Mouse (Mus musculus) limb, embryonic 12.5 days (tissue): ENCODE measurements around the gene Pcif1. TPM values are rescaled to one million over a fixed set of nuclear protein-coding genes. Genes with fewer than 3 reads are reported as not detected.
"Not testable (repeated sequence)": the region's sequence is repeated elsewhere in the genome, so short reads cannot be mapped to it uniquely, and the experiment has no call there.

Experiments
- ATAC-seq: fragments of 200-750 bp; cut with Nextera tagmentation; 2 replicates; pipeline ENCODE4 v1.8.0; 2017; ENCODE audit warnings: low read depth, moderate TSS enrichment; ENCODE audit not compliant: insufficient number of reproducible peaks, insufficient read depth, low FRiP score, low TSS enrichment
- H3K27ac ChIP-seq: fragments of 300-500 bp; sonication (generic); 2 replicates; pipeline ENCODE4 v1.5.1; 2016; ENCODE audit warnings: mild to moderate bottlenecking, moderate library complexity
- H3K27me3 ChIP-seq: fragments of 300-500 bp; sonication (generic); 2 replicates; pipeline ENCODE4 v1.6.1; 2016; ENCODE audit warnings: mild to moderate bottlenecking, moderate library complexity
- H3K36me3 ChIP-seq: fragments of 300-500 bp; sonication (generic); 2 replicates; pipeline ENCODE4 v1.6.1; 2016; ENCODE audit warnings: mild to moderate bottlenecking, moderate library complexity
- H3K4me1 ChIP-seq: fragments of 300-500 bp; sonication (generic); replicated peaks from 2 replicates; pipeline ENCODE4 v1.6.1; 2016
- H3K4me2 ChIP-seq: fragments of 300-500 bp; sonication (generic); 2 replicates; pipeline ENCODE4 v1.6.1; 2016; ENCODE audit warnings: mild to moderate bottlenecking, moderate library complexity
- H3K4me3 ChIP-seq: fragments of 300-500 bp; sonication (generic); replicated peaks from 2 replicates; pipeline ENCODE4 v1.5.1; 2016; ENCODE audit warnings: mild to moderate bottlenecking
- H3K9ac ChIP-seq: fragments of 300-500 bp; sonication (generic); replicated peaks from 2 replicates; pipeline ENCODE4 v1.6.1; 2016; ENCODE audit warnings: mild to moderate bottlenecking, moderate library complexity
- H3K9me3 ChIP-seq: fragments of 300-500 bp; sonication (generic); 2 replicates; pipeline ENCODE4 v1.6.1; 2016; ENCODE audit warnings: mild to moderate bottlenecking, moderate library complexity
- WGBS: fragments of 180-500 bp; shearing (Covaris S2); methylation state at CpG from one replicate; pipeline ENCODE4 v1.1.7; 2016; 5-methylcytosine and 5-hydroxymethylcytosine counted together
- polyA plus RNA-seq: library from polyadenylated mRNA; unstranded; fragments of >200 nt; fragmentation: Nextera tagmentation; extraction: Ambion mirVana; gene quantifications from 2 replicates; pipeline ENCODE4 v1.2.1, GENCODE M21; 2016

Gene Pcif1
- 82.6 and 97.6 TPM in 2 replicates for polyA plus RNA-seq

GRCm38 (mm10) chr2:164879228-164879567 lies at the start of gene Pcif1:
Gene Pcif1, plus strand, starts transcription at chr2:164879304.
- Histone ChIP-seq H3K4me2 (peak within 1 kb of the TSS; percentile 88), H3K4me1 (peaks cover 31% of the 10 kb centered on the region), H3K27me3 (no peaks in the 10 kb centered on the region), H3K9ac (peak within 1 kb of the TSS; percentile 99), H3K36me3 (peaks cover 23% of the 10 kb centered on the region), H3K4me3 (peak within 1 kb of the TSS; percentile 87), H3K9me3 (no peaks in the 10 kb centered on the region), H3K27ac (peak within 1 kb of the TSS; percentile 100)
- 0% methylated on average over 36 of the region's 40 CpGs for WGBS
- peak; percentile 72 for ATAC-seq

DNA sequence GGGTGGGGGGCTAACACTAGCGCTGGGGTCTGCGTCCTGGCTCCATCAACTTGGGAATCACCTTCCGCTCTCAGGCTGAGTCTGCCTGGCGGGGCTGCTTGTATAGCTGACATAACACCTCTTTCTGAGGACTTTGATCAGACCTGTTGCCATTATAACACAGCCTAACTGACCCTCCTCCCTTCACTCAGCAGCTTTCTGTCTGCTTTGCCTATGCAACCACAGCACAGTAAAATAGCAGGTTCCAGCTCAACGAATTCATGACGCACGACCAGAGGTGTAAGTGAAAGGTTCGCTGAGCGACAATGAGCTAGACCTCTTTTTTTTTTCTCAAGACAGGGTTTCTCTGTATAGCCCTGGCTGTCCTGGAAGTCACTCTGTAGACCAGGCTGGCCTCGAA lies 48.1 kb upstream of the Pcif1 start:
- Histone ChIP-seq H3K4me1 (peaks cover 19% of the 10 kb centered on the region), H3K9me3 (no peaks in the 10 kb centered on the region), H3K4me2 (no peak overlapping the region), H3K36me3 (peaks cover 35% of the 10 kb centered on the region), H3K27me3 (no peaks in the 10 kb centered on the region), H3K27ac (no peak overlapping the region), H3K9ac (no peak overlapping the region), H3K4me3 (no peak overlapping the region)
- 83% methylated on average over 10 of the region's 10 CpGs for WGBS
- no peak for ATAC-seq

DNA sequence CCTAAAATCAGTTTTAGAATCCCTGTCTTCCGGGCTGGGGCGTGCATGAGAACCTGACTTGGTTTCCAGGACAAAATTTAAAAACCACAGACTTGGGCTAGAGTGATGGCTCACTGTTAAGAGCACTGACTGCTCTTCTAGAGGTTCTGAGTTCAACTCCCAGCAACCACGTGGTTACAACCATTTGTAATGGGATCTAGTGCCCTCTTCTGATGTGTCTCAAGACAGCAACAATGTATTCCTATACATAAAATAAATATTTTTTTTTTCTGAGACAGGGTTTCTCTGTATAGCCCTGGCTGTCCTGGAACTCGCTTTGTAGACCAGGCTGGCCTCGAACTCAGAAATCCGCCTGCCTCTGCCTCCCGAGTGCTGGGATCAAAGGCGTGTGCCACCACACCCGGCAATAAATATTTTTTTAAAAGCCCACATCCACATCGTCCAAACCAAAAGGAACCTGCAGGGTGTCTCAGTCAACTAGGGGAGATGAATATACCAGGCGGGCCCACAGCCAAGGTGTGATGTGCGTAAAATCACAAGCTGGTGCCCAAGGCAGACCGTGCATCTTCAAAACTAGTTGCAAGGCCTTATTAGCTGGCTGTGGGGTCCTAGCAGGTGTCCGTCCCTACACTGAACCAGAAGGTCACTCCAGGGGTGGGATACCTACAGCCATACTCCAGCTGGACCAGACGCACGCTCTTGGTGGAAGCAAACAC lies 46.9 kb upstream of the Pcif1 start:
- Histone ChIP-seq H3K9me3 (no peaks in the 10 kb centered on the region), H3K4me3 (peak overlapping the region; percentile 72), H3K27ac (no peak overlapping the region), H3K36me3 (peaks cover 34% of the 10 kb centered on the region), H3K27me3 (no peaks in the 10 kb centered on the region), H3K4me1 (peaks cover 19% of the 10 kb centered on the region), H3K4me2 (peak overlapping the region; percentile 96), H3K9ac (peak overlapping the region; percentile 69)
- ATAC-seq = no peak
- 64% methylated on average over 16 of the region's 16 CpGs for WGBS

DNA sequence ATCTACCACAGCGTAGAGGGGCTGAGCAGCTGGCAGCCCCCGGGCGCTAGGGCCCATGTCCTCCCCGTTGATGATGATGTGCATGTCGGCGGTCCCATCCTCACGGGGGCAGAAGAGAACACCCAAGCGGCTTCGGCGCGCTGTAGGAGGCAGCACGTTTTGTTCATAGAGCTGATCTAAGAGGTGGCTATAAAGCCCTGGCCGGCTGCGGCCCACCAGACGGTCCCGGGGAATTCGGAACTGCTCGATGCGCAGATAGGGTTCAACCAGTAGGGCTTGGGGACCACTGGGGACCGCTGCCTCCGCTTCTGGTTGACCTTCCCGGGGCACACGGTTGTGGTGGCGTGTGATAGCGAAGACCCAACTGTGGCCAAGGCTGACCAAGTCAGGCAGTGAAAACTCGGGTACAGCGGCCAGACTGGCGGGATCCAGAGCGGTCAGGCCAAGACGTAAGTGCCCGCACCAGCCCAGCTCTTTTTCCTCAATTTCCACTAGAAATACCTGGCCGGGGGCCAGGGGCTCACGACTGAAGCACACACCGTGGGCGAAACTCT lies 46.3 kb upstream of the Pcif1 start, which contains the start of gene Ctsa:
Ctsa (plus strand) TSS at position 126 of the 554 bp plus-strand sequence.
- ATAC-seq = peak; percentile 27
- H3K27ac ChIP-seq = peak within 1 kb of the TSS; percentile 65
- peak within 1 kb of the TSS; percentile 96 for H3K4me2 ChIP-seq
- peaks cover 34% of the 10 kb centered on the region for H3K36me3 ChIP-seq
- H3K4me3 ChIP-seq = peak within 1 kb of the TSS; percentile 72
- H3K9ac ChIP-seq = peak within 1 kb of the TSS; percentile 69
- WGBS = 1% methylated on average over 35 of the region's 35 CpGs
- no peaks in the 10 kb centered on the region for H3K9me3 ChIP-seq
- H3K4me1 ChIP-seq = peaks cover 19% of the 10 kb centered on the region
- H3K27me3 ChIP-seq = no peaks in the 10 kb centered on the region

DNA sequence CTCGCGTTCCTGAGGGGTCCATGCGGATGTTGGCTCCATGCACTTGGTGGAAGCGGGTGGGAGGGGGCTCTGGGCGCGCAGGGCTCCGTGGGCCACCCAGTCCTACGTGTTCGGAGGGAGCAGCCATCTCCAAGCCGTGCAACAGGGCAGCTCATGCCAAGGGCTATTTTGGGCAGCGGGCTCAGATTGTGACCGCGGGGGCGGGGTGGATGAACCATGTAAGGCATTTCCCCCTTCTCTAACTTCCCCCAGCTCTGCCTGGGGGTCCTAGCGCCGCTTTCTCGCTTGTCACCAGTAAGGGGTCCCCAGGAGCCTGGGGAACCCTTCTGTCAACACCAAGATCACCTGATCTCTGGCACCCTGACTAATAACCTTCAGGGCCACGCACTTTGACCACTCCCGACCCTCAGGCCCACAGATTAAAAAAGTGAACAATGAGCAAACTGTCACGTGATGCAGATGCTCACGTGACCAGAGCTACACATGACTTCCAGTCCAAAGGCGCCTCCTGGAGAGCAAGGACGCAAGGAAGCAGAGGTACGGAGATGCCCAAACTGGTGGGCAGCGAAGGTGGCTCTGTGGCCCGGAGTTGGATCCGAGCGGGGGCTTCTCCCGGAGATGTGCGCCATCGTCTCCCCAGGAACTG lies 45.7 kb upstream of the Pcif1 start, which contains the start of gene Neurl2:
Neurl2 (minus strand) TSS at position 143 of the 646 bp plus-strand sequence.
- under 1% methylated on average over 31 of the region's 31 CpGs for whole genome bisulfite sequencing
- Histone ChIP-seq H3K4me1 (peaks cover 19% of the 10 kb centered on the region), H3K36me3 (peaks cover 34% of the 10 kb centered on the region), H3K9ac (peak within 1 kb of the TSS; percentile 69), H3K4me3 (peak within 1 kb of the TSS; percentile 72), H3K27ac (peak within 1 kb of the TSS; percentile 65), H3K9me3 (no peaks in the 10 kb centered on the region), H3K27me3 (no peaks in the 10 kb centered on the region), H3K4me2 (peak within 1 kb of the TSS; percentile 96)
- ATAC-seq = peak; percentile 65

DNA sequence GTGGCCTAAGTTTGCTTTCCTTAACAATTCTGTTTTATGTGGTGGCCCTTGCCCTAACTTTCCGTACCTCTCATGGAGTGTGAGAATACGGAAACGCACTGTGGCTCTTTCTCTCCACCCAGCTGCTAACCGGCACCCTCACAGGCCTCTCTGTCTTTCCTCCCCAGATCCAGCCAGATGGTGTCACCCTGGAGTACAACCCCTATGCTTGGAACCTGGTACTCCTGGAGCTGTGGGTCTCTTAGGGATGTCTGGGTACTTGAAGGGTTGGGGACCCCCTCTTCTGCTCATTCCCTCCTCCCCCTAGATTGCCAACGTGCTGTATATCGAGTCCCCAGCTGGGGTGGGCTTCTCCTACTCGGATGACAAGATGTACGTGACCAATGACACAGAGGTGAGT lies 44.6 kb upstream of the Pcif1 start:
- Histone ChIP-seq H3K27me3 (no peaks in the 10 kb centered on the region), H3K36me3 (peaks cover 39% of the 10 kb centered on the region), H3K4me1 (peaks cover 19% of the 10 kb centered on the region), H3K4me3 (peak overlapping the region; percentile 72), H3K9me3 (no peaks in the 10 kb centered on the region), H3K4me2 (peak overlapping the region; percentile 96), H3K9ac (peak overlapping the region; percentile 69), H3K27ac (no peak overlapping the region)
- 39% methylated on average over 8 of the region's 8 CpGs for WGBS
- ATAC-seq = no peak

DNA sequence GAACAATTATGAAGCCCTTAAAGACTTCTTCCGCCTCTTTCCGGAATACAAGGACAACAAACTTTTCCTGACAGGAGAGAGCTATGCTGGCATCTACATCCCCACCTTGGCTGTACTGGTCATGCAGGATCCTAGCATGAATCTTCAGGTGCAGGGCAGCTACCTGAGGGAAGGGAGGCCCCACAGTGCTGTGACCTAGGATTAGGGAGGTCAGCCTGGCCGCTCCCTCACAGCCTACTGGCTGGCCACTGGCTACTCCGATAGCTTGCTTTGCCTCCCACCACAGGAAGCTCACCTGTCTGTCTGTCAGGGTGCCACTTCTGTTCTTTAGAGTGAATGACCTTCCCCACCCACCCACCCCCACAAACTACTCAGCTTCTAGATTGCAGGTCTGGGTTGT lies 43.9 kb upstream of the Pcif1 start:
- Histone ChIP-seq H3K27me3 (no peaks in the 10 kb centered on the region), H3K9ac (no peak overlapping the region), H3K9me3 (no peaks in the 10 kb centered on the region), H3K4me2 (0 out of 2 replicates have a peak overlapping the region, but pooled peaks have one; percentile 15), H3K4me1 (peaks cover 19% of the 10 kb centered on the region), H3K36me3 (peaks cover 45% of the 10 kb centered on the region), H3K27ac (no peak overlapping the region), H3K4me3 (peak overlapping the region; percentile 72; the same call in 1 of the 2 replicates)
- 98% methylated on average over 4 of the region's 4 CpGs for WGBS
- ATAC-seq = no peak

DNA sequence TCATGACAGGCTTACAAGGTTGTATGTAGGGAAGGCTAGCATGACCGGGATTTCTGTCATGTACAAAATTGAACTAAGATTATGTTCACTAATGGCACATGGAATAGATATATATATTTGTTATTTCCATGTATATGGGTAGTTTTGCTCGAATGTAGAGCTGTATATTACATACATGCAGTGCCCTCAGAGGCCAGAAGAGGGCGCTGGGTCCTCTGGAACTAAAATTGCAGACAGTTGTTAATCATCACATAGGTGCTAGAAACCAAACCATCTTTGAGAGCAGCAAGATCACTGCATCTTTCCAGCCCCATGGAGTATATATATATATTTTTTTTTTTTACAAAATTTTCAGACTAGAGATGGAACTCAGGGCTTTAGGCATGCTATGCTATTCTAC lies 33.3 kb upstream of the Pcif1 start:
- Histone ChIP-seq H3K36me3 (no peaks in the 10 kb centered on the region), H3K4me2 (no peak overlapping the region), H3K27ac (no peak overlapping the region), H3K9me3 (no peaks in the 10 kb centered on the region), H3K9ac (no peak overlapping the region), H3K4me1 (no peaks in the 10 kb centered on the region), H3K27me3 (no peaks in the 10 kb centered on the region), H3K4me3 (no peak overlapping the region)
- WGBS = 56% methylated on average over 3 of the region's 3 CpGs
- ATAC-seq = no peak

DNA sequence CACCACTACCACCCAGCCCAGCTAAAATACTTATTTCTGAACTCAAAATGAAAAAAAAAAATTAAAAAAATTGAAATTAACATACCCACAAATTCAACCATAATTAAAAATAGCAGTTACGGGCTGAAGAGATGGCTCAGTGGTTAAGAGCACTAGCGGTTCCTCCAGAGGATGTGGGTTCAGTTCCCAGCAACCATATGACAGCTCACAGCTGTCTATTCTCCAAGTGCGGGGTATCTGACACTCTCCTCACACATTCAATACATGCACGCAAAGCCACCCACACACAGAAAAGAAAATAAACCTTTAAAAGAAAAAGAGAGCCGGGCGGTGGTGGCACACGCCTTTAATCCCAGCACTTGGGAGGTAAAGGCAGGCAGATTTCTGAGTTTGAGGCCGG lies 29.0 kb upstream of the Pcif1 start:
- H3K9ac ChIP-seq = no peak overlapping the region
- no peak overlapping the region for H3K4me3 ChIP-seq
- no peak overlapping the region for H3K27ac ChIP-seq
- no peak overlapping the region for H3K4me2 ChIP-seq
- H3K27me3 ChIP-seq = peaks cover 19% of the 10 kb centered on the region
- H3K9me3 ChIP-seq = no peaks in the 10 kb centered on the region
- 82% methylated on average over 8 of the region's 8 CpGs for WGBS
- no peaks in the 10 kb centered on the region for H3K36me3 ChIP-seq
- ATAC-seq = no peak
- H3K4me1 ChIP-seq = no peaks in the 10 kb centered on the region

DNA sequence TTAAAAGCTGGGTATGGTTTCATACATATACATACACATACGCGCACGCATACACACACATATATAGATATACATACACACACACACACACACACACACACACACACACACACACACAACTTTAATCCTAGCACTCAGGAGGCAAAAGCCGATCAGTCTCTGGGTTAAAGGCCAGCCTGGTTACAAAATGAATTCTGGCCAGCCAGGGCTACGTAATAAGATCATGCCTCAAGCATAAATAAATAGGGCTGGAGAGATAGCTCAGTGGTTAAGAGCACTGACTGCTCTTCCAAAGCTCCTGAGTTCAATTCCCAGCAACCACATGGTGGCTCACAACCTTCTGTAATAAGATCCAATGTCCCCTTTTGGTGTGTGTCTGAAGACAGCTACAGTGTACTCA lies 23.5 kb upstream of the Pcif1 start:
- Histone ChIP-seq H3K4me1 (peaks cover 24% of the 10 kb centered on the region), H3K27me3 (peaks cover 68% of the 10 kb centered on the region)
- not testable (repeated sequence) for H3K4me3 ChIP-seq, H3K27ac ChIP-seq, H3K9me3 ChIP-seq, ATAC-seq, H3K36me3 ChIP-seq, H3K4me2 ChIP-seq, H3K9ac ChIP-seq
- 80% methylated on average over 5 of the region's 5 CpGs for WGBS
